Mouse (Mus musculus): Measurements from ENCODE around the gene Xpo5. TPM values are rescaled to one million over a fixed set of nuclear protein-coding genes. Genes with fewer than 3 reads are reported as not detected.

Xpo5 gene
- total and polyA plus RNA-seq, 2 experiments from 2014 or later = 11.7 to 28.9 TPM

DNA sequence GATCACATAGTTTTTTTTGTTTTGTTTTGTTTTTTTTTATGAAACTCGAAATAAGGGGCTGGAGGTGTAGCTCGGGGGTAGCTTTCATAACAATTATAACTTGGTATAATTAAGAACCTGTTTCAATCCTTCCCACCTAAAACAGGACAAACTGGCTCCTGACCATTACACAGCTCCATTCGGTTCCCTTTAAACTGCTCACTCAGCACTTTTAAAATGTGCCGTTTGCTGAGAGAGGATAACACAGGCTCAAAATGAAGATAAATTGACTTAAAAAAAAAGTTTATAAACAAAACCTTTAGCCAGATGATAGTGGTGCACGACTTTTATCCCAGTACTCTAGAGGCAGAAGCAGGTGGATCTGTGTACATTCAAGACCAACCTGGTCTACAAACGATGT is 82.8 kb downstream of the Xpo5 start:
- 0 out of 2 replicates have a peak, but pooled peaks cover 5% of the 10 kb centered on the region for H3K36me3 ChIP-seq (replicated peaks; ENCODE audit: control insufficient read depth, insufficient read depth, low read length)
- no peak overlapping the region for H3K4me2 ChIP-seq (ENCODE audit: low read depth, low read length)
- no peak overlapping the region for H3K4me3 ChIP-seq (ENCODE audit: low read depth, low read length)
- H3K4me1 ChIP-seq (ENCODE audit: control insufficient read depth, insufficient read depth) = peaks cover 13% of the 10 kb centered on the region
- H3K27me3 ChIP-seq (ENCODE audit: control insufficient read depth, insufficient read depth, low read length) = no peaks in the 10 kb centered on the region
- no peak for DNase-seq (ENCODE audit: low spot score)
- no peaks in the 10 kb centered on the region for H3K9me3 ChIP-seq (replicated peaks; ENCODE audit: control insufficient read depth, low read length)
- H3K9ac ChIP-seq (replicated peaks; ENCODE audit: low read depth, low read length) = no peak overlapping the region
- no peak overlapping the region for H3K27ac ChIP-seq (ENCODE audit: low read depth)
- no peak for TF ChIP-seq EP300 (IDR thresholded peaks at IDR 0.05; ENCODE audit: low read depth)
- TF ChIP-seq CTCF (IDR thresholded peaks at IDR 0.05; ENCODE audit: low read depth) = no peak
- ATAC-seq (ENCODE audit: insufficient read depth, low read depth) = no peak
- WGBS = 59% methylated on average over 6 of the region's 6 CpGs

DNA sequence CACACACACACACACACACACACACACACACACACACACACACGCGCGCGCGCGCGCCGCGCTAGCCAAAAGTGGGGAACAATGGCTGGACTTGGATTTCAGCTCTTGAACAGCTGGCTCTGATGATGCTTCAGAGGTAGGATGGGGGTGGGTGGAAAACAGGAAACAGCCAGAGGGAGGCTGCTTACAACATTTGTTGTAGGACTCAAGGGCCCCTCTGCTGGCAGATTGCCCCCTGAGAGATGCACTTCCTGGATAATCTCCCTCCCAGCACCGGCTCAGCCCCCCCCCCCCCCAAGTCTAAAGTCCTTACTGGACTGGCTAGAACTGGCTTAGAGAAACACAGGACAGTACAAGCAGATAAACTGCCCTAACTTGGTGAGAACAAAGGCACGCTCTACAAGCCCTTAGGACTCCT is 85.1 kb downstream of the Xpo5 start:
- no peaks in the 10 kb centered on the region for H3K9me3 ChIP-seq (replicated peaks; ENCODE audit: control insufficient read depth, low read length)
- no peaks in the 10 kb centered on the region for H3K4me1 ChIP-seq (ENCODE audit: control insufficient read depth, insufficient read depth)
- H3K27ac ChIP-seq (ENCODE audit: low read depth) = peak overlapping the region; percentile 41; the same call in 1 of the 2 replicates
- DNase-seq (ENCODE audit: low spot score) = peak; percentile 69
- H3K36me3 ChIP-seq (replicated peaks; ENCODE audit: control insufficient read depth, insufficient read depth, low read length) = no peaks in the 10 kb centered on the region
- WGBS = 43% methylated on average over 11 of the region's 11 CpGs
- peak; percentile 41; the same call in 1 of the 2 replicates for TF ChIP-seq EP300 (IDR thresholded peaks at IDR 0.05; ENCODE audit: low read depth)
- TF ChIP-seq CTCF (IDR thresholded peaks at IDR 0.05; ENCODE audit: low read depth) = no peak
- H3K27me3 ChIP-seq (ENCODE audit: control insufficient read depth, insufficient read depth, low read length) = no peaks in the 10 kb centered on the region
- H3K4me2 ChIP-seq (ENCODE audit: low read depth, low read length) = no peak overlapping the region
- H3K9ac ChIP-seq (replicated peaks; ENCODE audit: low read depth, low read length) = no peak overlapping the region
- ATAC-seq (ENCODE audit: insufficient read depth, low read depth) = peak; percentile 67
- H3K4me3 ChIP-seq (ENCODE audit: low read depth, low read length) = no peak overlapping the region

MicroRNAs encoded within 50 kb of the gene (microRNA counts, 519-probe panel; counts per million panel counts)
- microRNA mmu-miR-693-3p (not detected), microRNA mmu-miR-693-5p (not detected)

Small RNA genes within 50 kb of the gene (microRNA-seq; reads per million reads assigned to microRNA genes)
- not detected for gene Mir693

Other genes with a start within 250 kb of the Xpo5 start
- 122 and 224 TPM in 2 replicates for gene Vegfa, start 170.4 kb upstream of the Xpo5 start, total RNA-seq (2014; rRNA removed; ENCODE audit: low replicate concordance)
- 5.0 and 5.2 TPM in 2 replicates for gene Vegfa, start 170.4 kb upstream of the Xpo5 start, polyA plus RNA-seq (2015; fragmentation: Nextera tagmentation; extraction: Ambion mirVana)
- 76.6 and 86.5 TPM in 2 replicates for gene Mrps18a, start 91.8 kb upstream of the Xpo5 start, total RNA-seq (2014; rRNA removed; ENCODE audit: low replicate concordance)
- 169 and 174 TPM in 2 replicates for gene Mrps18a, start 91.8 kb upstream of the Xpo5 start, polyA plus RNA-seq (2015; fragmentation: Nextera tagmentation; extraction: Ambion mirVana)
- gene Rsph9, start 58.6 kb upstream of the Xpo5 start, total RNA-seq (2014; rRNA removed; ENCODE audit: low replicate concordance) = 0.27 and 4.5 TPM in 2 replicates
- gene Rsph9, start 58.6 kb upstream of the Xpo5 start, polyA plus RNA-seq (2015; fragmentation: Nextera tagmentation; extraction: Ambion mirVana) = 4.2 and 4.7 TPM in 2 replicates
- gene Mad2l1bp, start 49.2 kb upstream of the Xpo5 start, total RNA-seq (2014; rRNA removed; ENCODE audit: low replicate concordance) = 19.1 and 26.9 TPM in 2 replicates
- gene Mad2l1bp, start 49.2 kb upstream of the Xpo5 start, polyA plus RNA-seq (2015; fragmentation: Nextera tagmentation; extraction: Ambion mirVana) = 32.5 and 32.6 TPM in 2 replicates
- gene Gtpbp2, start 41.8 kb upstream of the Xpo5 start, total RNA-seq (2014; rRNA removed; ENCODE audit: low replicate concordance) = 66.4 and 99.0 TPM in 2 replicates
- 24.5 and 25.8 TPM in 2 replicates for gene Gtpbp2, start 41.8 kb upstream of the Xpo5 start, polyA plus RNA-seq (2015; fragmentation: Nextera tagmentation; extraction: Ambion mirVana)
- gene Polh, start 137 bp upstream of the Xpo5 start, total RNA-seq (2014; rRNA removed; ENCODE audit: low replicate concordance) = 11.0 and 13.0 TPM in 2 replicates
- gene Polh, start 137 bp upstream of the Xpo5 start, polyA plus RNA-seq (2015; fragmentation: Nextera tagmentation; extraction: Ambion mirVana) = 7.8 and 7.9 TPM in 2 replicates
- 35.7 and 38.3 TPM in 2 replicates for gene Polr1c, start 45.3 kb downstream of the Xpo5 start, total RNA-seq (2014; rRNA removed; ENCODE audit: low replicate concordance)
- 27.2 TPM in 2 replicates for gene Polr1c, start 45.3 kb downstream of the Xpo5 start, polyA plus RNA-seq (2015; fragmentation: Nextera tagmentation; extraction: Ambion mirVana)
- 16.0 and 21.3 TPM in 2 replicates for gene Yipf3, start 45.3 kb downstream of the Xpo5 start, total RNA-seq (2014; rRNA removed; ENCODE audit: low replicate concordance)
- 68.5 and 78.4 TPM in 2 replicates for gene Yipf3, start 45.3 kb downstream of the Xpo5 start, polyA plus RNA-seq (2015; fragmentation: Nextera tagmentation; extraction: Ambion mirVana)
- gene Lrrc73, start 50.7 kb downstream of the Xpo5 start, total RNA-seq (2014; rRNA removed; ENCODE audit: low replicate concordance) = 1.3 and 1.5 TPM in 2 replicates
- 0.26 and 0.45 TPM in 2 replicates for gene Lrrc73, start 50.7 kb downstream of the Xpo5 start, polyA plus RNA-seq (2015; fragmentation: Nextera tagmentation; extraction: Ambion mirVana)
- gene Tjap1, start 80.2 kb downstream of the Xpo5 start, total RNA-seq (2014; rRNA removed; ENCODE audit: low replicate concordance) = 30.1 and 31.9 TPM in 2 replicates
- gene Tjap1, start 80.2 kb downstream of the Xpo5 start, polyA plus RNA-seq (2015; fragmentation: Nextera tagmentation; extraction: Ambion mirVana) = 20.1 and 22.6 TPM in 2 replicates
- 1.7 TPM in 1 of 2 replicates, not detected in the other for gene Dlk2, start 94.6 kb downstream of the Xpo5 start, total RNA-seq (2014; rRNA removed; ENCODE audit: low replicate concordance)
- gene Dlk2, start 94.6 kb downstream of the Xpo5 start, polyA plus RNA-seq (2015; fragmentation: Nextera tagmentation; extraction: Ambion mirVana) = 0.16 and 0.43 TPM in 2 replicates
- gene Abcc10, start 125.6 kb downstream of the Xpo5 start, total RNA-seq (2014; rRNA removed; ENCODE audit: low replicate concordance) = 5.8 and 6.8 TPM in 2 replicates
- gene Abcc10, start 125.6 kb downstream of the Xpo5 start, polyA plus RNA-seq (2015; fragmentation: Nextera tagmentation; extraction: Ambion mirVana) = 3.6 and 4.1 TPM in 2 replicates
- gene Zfp318, start 180.9 kb downstream of the Xpo5 start, total RNA-seq (2014; rRNA removed; ENCODE audit: low replicate concordance) = 5.3 and 18.1 TPM in 2 replicates
- 4.2 and 4.4 TPM in 2 replicates for gene Zfp318, start 180.9 kb downstream of the Xpo5 start, polyA plus RNA-seq (2015; fragmentation: Nextera tagmentation; extraction: Ambion mirVana)
- 1.5 TPM in 1 of 2 replicates, not detected in the other for gene Crip3, start 226.1 kb downstream of the Xpo5 start, total RNA-seq (2014; rRNA removed; ENCODE audit: low replicate concordance)
- gene Crip3, start 226.1 kb downstream of the Xpo5 start, polyA plus RNA-seq (2015; fragmentation: Nextera tagmentation; extraction: Ambion mirVana) = 0.48 and 1.00 TPM in 2 replicates
- gene Slc22a7, start 235.7 kb downstream of the Xpo5 start, total RNA-seq (2014; rRNA removed; ENCODE audit: low replicate concordance) = not detected in 2 replicates
- gene Slc22a7, start 235.7 kb downstream of the Xpo5 start, polyA plus RNA-seq (2015; fragmentation: Nextera tagmentation; extraction: Ambion mirVana) = not detected in 2 replicates

Data from heart, postnatal 0 days (tissue).